Mouse (Mus musculus): Measurements from ENCODE around the gene Vwa8.

GRCm38 (mm10) chr14:78802378-78802777 lies 46.5 kb upstream of the Vwa8 start:
- TF ChIP-seq CTCF (IDR thresholded peaks at IDR 0.05; ENCODE audit: borderline replicate concordance, control insufficient read depth, extremely low read depth, insufficient read depth, low read length, poor library complexity), result no peak
- TF ChIP-seq POLR2A (IDR thresholded peaks at IDR 0.05; ENCODE audit: control insufficient read depth, extremely low read depth, insufficient read depth, low read length, poor library complexity), result no peak
